Mouse (Mus musculus) liver, embryonic 13.5 days (tissue): ENCODE results near the gene 4930558C23Rik. TPM values are rescaled to one million over a fixed set of nuclear protein-coding genes. Genes with fewer than 3 reads are reported as not detected.
"Not testable (repeated sequence)": the region's sequence is repeated elsewhere in the genome, so short reads cannot be mapped to it uniquely, and the experiment has no call there.

Experiments used
- ATAC-seq: fragments of 200-750 bp; cut with Nextera tagmentation; 2 replicates; pipeline ENCODE4 v1.8.0; 2017; ENCODE audit warnings: low read depth, mild to moderate bottlenecking, moderate number of reproducible peaks, moderate library complexity
- DNase-seq: peaks from one replicate; pipeline ENCODE4 v3.0.0; 2022
- H3K27ac ChIP-seq: fragments of 300-500 bp; sonication (generic); 2 replicates; pipeline ENCODE4 v1.5.1; 2015; ENCODE audit warnings: moderate library complexity, mild to moderate bottlenecking, inconsistent platforms
- H3K27me3 ChIP-seq: fragments of 300-500 bp; sonication (generic); 2 replicates; pipeline ENCODE4 v1.6.1; 2015; ENCODE audit warnings: mild to moderate bottlenecking, inconsistent platforms
- H3K36me3 ChIP-seq: fragments of 300-500 bp; sonication (generic); 2 replicates; pipeline ENCODE4 v1.6.1; 2015; ENCODE audit warnings: mild to moderate bottlenecking, inconsistent platforms
- H3K4me1 ChIP-seq: fragments of 300-500 bp; sonication (generic); replicated peaks from 2 replicates; pipeline ENCODE4 v1.6.1; 2015; ENCODE audit warnings: inconsistent platforms
- H3K4me2 ChIP-seq: fragments of 300-500 bp; sonication (generic); 2 replicates; pipeline ENCODE4 v1.6.1; 2015; ENCODE audit warnings: inconsistent platforms, mild to moderate bottlenecking, moderate library complexity
- H3K4me3 ChIP-seq: fragments of 300-500 bp; sonication (generic); replicated peaks from 2 replicates; pipeline ENCODE4 v1.5.1; 2015; ENCODE audit warnings: mild to moderate bottlenecking, inconsistent platforms
- H3K9ac ChIP-seq: fragments of 300-500 bp; sonication (generic); 2 replicates; pipeline ENCODE4 v1.6.1; 2015; ENCODE audit warnings: mild to moderate bottlenecking, inconsistent platforms
- H3K9me3 ChIP-seq: fragments of 300-500 bp; sonication (generic); replicated peaks from 2 replicates; pipeline ENCODE4 v1.6.1; 2016; ENCODE audit warnings: inconsistent platforms
- WGBS: fragments of 180-500 bp; shearing (Covaris S2); methylation state at CpG from one replicate; pipeline ENCODE4 v1.1.7; 2015; ENCODE audit not compliant: insufficient replicate concordance; 5-methylcytosine and 5-hydroxymethylcytosine counted together
- polyA plus RNA-seq: library from polyadenylated mRNA; unstranded; fragments of >200 nt; fragmentation: Nextera tagmentation; extraction: Ambion mirVana; gene quantifications from 2 replicates; pipeline ENCODE4 v1.2.1, GENCODE M21; 2015

4930558C23Rik gene
- polyA plus RNA-seq, result not detected in 2 replicates

DNA sequence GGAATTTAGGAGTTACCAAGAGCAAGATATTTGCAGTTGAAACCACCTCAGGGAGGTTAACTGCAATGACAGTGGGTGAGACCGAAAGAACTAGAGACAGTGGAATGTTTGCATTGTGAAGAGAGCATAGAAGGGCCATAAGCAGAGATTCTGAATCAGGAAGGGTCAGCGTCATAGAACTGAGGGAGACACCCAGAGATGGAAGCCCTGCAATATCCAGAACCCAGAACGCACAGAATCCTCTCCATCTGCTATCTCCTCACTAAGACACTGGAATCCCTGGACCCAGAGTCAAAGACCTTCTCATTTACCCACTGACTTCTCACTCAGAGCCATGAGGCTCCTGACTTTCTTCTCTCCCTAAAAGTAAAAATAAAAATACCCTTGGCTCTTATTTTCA is at the start of gene 4930558C23Rik:
Gene 4930558C23Rik (minus strand): TSS at position 101 of the 400 bp plus-strand sequence.
- Histone ChIP-seq H3K36me3 (no peaks in the 10 kb centered on the region), H3K27ac (no peak within 1 kb of the TSS), H3K4me2 (no peak within 1 kb of the TSS), H3K4me3 (no peak within 1 kb of the TSS), H3K27me3 (no peaks in the 10 kb centered on the region), H3K9ac (no peak within 1 kb of the TSS), H3K9me3 (no peaks in the 10 kb centered on the region), H3K4me1 (no peaks in the 10 kb centered on the region)
- no peak for DNase-seq
- ATAC-seq, result no peak
- 77% methylated on average over 3 of the region's 3 CpGs for WGBS

DNA sequence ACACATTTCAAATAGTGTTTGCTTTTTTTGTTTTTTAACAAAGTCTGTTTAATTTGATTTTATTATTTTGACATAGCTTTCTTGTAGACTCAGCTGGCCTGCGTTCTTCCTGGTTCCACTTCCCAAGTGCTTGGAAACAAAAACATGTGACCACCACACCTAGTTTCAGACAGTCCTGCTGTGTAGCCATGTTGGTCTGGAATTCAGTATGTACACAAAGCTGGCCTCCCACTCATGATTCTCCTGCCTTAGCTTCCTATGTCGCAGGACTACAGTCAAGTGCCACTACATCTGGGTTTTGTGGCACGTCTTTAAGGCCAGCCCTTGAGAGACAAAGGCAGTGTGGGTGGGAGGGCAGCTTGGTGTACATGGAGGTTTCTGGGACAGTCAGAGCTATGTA is 48.3 kb upstream of the 4930558C23Rik start:
- Histone ChIP-seq H3K9me3 (no peaks in the 10 kb centered on the region), H3K36me3 (peaks cover 51% of the 10 kb centered on the region), H3K9ac (no peak overlapping the region), H3K4me2 (no peak overlapping the region), H3K4me3 (no peak overlapping the region), H3K4me1 (peaks cover under 1% of the 10 kb centered on the region; the same call in 1 of the 2 replicates), H3K27ac (no peak overlapping the region), H3K27me3 (no peaks in the 10 kb centered on the region)
- ATAC-seq, result no peak
- WGBS, result 91% methylated on average over 3 of the region's 3 CpGs
- DNase-seq, result no peak

DNA sequence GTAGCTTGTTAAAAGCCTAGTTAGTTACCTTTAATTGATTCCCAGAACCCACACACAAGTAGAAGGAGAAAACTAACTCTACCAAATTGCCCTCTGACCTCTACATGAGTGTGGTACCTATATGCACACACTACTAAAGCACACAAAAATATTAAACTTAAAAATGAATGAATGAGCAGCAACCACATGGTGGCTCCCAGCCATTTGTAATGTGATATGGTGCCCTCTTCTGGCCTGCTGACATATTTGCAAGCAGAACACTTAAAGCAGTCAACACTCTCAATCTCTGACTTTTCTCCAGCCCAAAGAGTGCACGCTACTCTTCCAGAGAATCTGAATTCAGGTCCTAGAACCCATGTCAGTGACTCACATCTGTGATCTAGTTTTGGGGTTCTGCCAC is 47.8 kb upstream of the 4930558C23Rik start:
- 0 out of 2 replicates have a peak, but pooled peaks cover 5% of the 10 kb centered on the region for H3K4me1 ChIP-seq
- DNase-seq (peak; percentile 34), ATAC-seq (peak; percentile 26; the same call in 1 of the 2 replicates)
- H3K9ac ChIP-seq, result no peak overlapping the region
- no peak overlapping the region for H3K4me3 ChIP-seq
- no peak overlapping the region for H3K4me2 ChIP-seq
- WGBS, result 29% methylated on average over 1 of the region's 1 CpGs
- H3K27me3 ChIP-seq, result no peaks in the 10 kb centered on the region
- no peak overlapping the region for H3K27ac ChIP-seq
- peaks cover 51% of the 10 kb centered on the region for H3K36me3 ChIP-seq
- no peaks in the 10 kb centered on the region for H3K9me3 ChIP-seq

DNA sequence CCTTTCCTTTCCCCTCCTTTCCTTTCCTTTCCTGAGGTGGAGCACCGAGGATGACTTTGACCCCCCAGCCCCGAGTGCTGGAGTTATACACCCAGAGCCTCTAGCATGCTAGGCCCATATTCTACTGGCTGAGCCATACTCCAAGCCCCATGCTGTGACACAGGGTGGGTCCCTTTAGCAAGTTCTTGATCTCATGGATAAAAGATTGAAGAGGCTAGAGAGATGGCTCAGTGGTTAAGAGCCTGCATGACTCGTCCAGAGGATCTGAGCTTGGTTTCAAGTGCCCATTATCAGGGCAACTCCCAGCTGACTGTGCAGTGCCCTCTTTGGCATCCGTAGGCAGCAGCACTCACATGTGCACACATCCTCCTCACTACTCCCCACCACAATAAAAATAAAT is 42.7 kb upstream of the 4930558C23Rik start:
- H3K27ac ChIP-seq, result no peak overlapping the region
- ATAC-seq (no peak), DNase-seq (no peak)
- H3K36me3 ChIP-seq, result peaks cover 22% of the 10 kb centered on the region
- no peak overlapping the region for H3K4me3 ChIP-seq
- H3K9me3 ChIP-seq, result no peaks in the 10 kb centered on the region
- H3K9ac ChIP-seq, result no peak overlapping the region
- H3K4me1 ChIP-seq, result peaks cover 17% of the 10 kb centered on the region
- WGBS, result 60% methylated on average over 4 of the region's 4 CpGs
- H3K27me3 ChIP-seq, result no peaks in the 10 kb centered on the region
- no peak overlapping the region for H3K4me2 ChIP-seq

DNA sequence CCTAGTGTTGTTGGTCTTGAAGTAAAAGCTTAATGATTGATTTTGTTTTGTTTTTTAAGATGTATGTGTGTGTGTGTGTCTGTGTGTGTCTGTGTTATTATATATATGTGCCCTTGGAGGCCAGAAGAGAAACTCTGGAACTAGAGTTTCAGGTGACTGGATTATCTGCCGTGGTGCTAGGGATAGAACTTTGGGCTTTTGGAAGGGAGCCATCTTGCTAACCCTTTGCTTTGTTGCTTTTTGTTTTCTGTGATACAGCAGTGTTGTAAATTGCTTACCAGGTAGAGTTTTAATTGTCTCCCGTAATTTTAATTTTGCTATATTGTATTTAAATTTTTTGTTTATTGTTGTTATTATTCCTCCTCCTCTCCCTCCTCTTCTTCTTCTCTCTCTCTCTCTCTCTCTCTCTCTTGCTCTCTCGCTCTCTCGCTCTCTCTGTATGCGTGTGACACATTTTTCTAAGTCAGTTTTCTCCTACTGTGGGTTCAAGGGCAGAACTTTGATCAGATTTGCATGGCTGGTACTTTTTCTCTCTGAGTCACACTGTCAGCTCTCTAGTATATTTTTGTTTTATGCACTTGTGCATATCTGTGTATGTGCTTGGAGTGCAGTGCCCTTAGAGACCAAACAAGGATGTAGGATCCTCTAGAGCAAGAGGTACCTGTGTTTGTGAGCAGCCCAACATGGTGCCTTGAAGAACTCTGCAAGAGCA is 39.9 kb upstream of the 4930558C23Rik start:
- ATAC-seq, result no peak
- Histone ChIP-seq H3K9ac (no peak overlapping the region), H3K4me2 (no peak overlapping the region), H3K27ac (no peak overlapping the region), H3K27me3 (no peaks in the 10 kb centered on the region), H3K9me3 (no peaks in the 10 kb centered on the region), H3K4me1 (peaks cover 28% of the 10 kb centered on the region), H3K36me3 (peaks cover 24% of the 10 kb centered on the region), H3K4me3 (no peak overlapping the region)
- WGBS, result 79% methylated on average over 5 of the region's 5 CpGs
- no peak for DNase-seq

DNA sequence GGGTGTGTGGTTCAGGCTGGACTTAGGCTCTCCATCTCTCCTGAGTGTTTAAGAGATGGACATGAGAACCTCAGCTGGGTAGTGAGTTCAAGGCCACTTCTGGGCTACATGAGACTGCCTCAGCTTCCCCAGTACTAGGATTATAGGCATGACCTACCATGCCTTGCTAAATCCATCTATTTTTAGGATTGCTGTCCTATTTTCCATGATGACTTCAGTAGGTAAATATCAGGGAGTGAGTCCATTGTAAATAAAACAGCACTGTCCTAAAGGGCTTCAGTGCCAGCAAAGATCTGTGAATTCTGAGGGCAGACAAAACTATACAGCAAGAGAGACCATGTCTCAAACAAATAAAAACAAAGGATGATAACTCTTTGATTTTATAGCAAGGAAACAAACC is 37.0 kb upstream of the 4930558C23Rik start:
- Histone ChIP-seq H3K4me2 (no peak overlapping the region), H3K9me3 (no peaks in the 10 kb centered on the region), H3K36me3 (peaks cover 25% of the 10 kb centered on the region), H3K4me3 (no peak overlapping the region), H3K27ac (0 out of 2 replicates have a peak overlapping the region, but pooled peaks have one; percentile 19), H3K4me1 (peaks cover 35% of the 10 kb centered on the region), H3K27me3 (no peaks in the 10 kb centered on the region), H3K9ac (no peak overlapping the region)
- no peak for ATAC-seq
- no peak for DNase-seq

DNA sequence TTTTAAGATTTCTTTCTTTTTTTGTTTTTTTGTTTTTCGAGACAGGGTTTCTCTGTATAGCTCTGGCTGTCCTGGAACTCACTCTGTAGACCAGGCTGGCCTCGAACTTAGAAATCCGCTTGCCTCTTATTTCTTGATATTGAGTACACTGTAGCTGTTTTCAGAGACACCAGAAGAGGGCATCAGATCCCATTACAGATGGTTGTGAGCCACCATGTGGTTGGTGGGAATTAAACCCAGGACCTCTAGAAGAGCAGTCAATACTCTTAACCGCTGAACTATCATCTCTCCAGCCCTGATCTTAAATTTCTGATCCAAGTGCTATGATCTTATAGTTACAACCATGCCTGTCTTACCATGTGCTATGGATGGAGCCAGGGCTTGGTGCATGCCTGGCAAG is 36.0 kb upstream of the 4930558C23Rik start:
- not testable (repeated sequence) for H3K27me3 ChIP-seq, H3K9me3 ChIP-seq, ATAC-seq, H3K4me3 ChIP-seq, H3K9ac ChIP-seq, DNase-seq, H3K4me2 ChIP-seq, H3K27ac ChIP-seq
- WGBS, result 89% methylated on average over 4 of the region's 4 CpGs
- H3K4me1 ChIP-seq, result peaks cover 34% of the 10 kb centered on the region
- H3K36me3 ChIP-seq, result peaks cover 25% of the 10 kb centered on the region

DNA sequence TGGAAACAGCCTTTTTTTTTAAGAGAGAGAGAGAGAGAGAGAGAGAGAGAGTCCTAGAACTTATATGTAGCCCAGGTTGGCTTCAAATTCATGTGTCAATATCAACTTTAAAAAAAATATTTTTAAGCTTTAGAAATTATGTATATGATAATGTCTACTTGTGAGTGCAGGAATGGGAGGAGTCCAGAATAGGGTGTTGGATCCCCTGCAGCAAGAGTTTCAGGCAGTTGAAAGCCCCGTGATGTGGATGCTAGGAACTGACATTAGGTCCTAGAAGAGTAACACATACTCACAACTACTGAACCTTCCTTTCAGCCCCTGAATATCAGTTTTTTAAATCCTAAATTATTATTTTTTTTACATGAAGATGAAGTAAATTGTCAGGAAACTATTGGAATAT is 32.9 kb upstream of the 4930558C23Rik start:
- Histone ChIP-seq H3K4me1 (peaks cover 34% of the 10 kb centered on the region), H3K36me3 (peaks cover 22% of the 10 kb centered on the region), H3K27ac (no peak overlapping the region), H3K4me3 (peak overlapping the region; percentile 90), H3K27me3 (no peaks in the 10 kb centered on the region), H3K9me3 (no peaks in the 10 kb centered on the region), H3K4me2 (peak overlapping the region; percentile 74), H3K9ac (peak overlapping the region; percentile 93)
- 40% methylated on average over 1 of the region's 1 CpGs for WGBS
- DNase-seq (no peak), ATAC-seq (no peak)

DNA sequence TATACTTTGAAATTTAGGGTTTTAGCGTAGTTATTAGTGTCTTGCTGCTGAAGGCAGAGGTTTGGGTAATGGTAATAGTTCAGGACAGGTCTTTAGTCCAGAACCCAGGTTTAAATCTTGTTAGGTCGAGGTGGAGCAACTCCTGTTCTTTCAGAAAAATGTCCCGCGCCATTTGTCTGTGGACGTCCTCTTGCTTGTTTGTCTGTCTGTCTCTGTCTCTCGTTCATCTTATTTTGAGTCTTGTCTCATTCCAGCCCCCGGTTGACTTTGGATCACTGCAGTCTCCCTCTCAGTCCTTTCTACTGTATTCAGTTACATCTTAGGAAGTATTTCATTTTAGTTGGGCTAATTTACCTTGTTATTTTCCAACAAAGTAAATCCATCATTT is 32.3 kb upstream of the 4930558C23Rik start:
- H3K9me3 ChIP-seq, result no peaks in the 10 kb centered on the region
- DNase-seq (peak; percentile 13), ATAC-seq (no peak)
- H3K4me2 ChIP-seq, result peak overlapping the region; percentile 74
- H3K4me1 ChIP-seq, result peaks cover 34% of the 10 kb centered on the region
- 1% methylated on average over 7 of the region's 7 CpGs for WGBS
- peak overlapping the region; percentile 90 for H3K4me3 ChIP-seq
- H3K27ac ChIP-seq, result peak overlapping the region; percentile 95
- peak overlapping the region; percentile 93 for H3K9ac ChIP-seq
- peaks cover 22% of the 10 kb centered on the region for H3K36me3 ChIP-seq
- no peaks in the 10 kb centered on the region for H3K27me3 ChIP-seq

DNA sequence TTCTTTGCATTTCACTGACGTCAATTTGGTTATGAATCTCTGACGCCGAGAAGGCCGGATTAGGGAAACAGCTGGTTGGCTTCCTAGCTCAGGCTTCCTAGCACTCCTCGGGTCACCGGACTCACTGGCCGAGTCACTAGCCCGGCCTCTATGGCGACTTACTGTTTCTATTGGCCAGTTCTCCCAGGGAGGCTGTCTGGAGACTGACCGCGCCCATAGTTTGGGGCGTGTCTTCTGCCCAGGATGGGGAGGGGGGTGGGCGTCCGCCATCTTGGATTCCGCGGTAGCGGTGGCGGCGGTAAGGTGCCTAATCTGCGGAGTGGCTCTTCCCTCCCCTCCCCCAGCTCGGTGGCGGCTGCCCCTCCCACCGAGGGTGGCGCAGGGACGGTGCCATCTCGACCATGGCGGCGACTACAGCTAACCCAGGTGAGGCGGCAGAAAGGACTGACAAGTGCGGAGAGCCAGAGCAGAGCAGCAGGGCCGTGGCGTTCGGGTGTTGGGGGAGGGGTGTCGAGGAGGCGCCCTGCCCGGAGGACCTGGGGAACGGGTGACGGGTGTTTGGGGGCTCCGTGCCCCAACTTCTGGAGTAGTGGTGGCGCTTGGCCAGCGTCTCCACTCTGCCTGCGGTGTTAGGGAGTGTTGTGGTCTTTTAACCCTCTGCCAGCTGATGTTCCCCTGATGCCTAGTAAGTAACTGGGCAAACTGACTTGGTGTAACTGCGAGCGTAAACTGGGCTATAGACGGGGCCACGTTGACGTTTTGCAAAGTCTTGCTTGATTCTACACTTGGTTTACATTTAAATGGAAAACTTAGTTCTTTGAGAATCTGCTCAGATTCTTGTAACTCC is 31.7 kb upstream of the 4930558C23Rik start, which contains the start of gene Arnt:
Gene Arnt (plus strand): TSS at position 253 of the 847 bp plus-strand sequence.
- DNase-seq, result peak; percentile 93
- Histone ChIP-seq H3K4me1 (peaks cover 29% of the 10 kb centered on the region), H3K36me3 (peaks cover 18% of the 10 kb centered on the region), H3K27ac (peak within 1 kb of the TSS; percentile 95), H3K27me3 (peaks cover 2% of the 10 kb centered on the region; the same call in 1 of the 2 replicates), H3K4me2 (peak within 1 kb of the TSS; percentile 74), H3K4me3 (peak within 1 kb of the TSS; percentile 90), H3K9ac (peak within 1 kb of the TSS; percentile 93), H3K9me3 (no peaks in the 10 kb centered on the region)
- under 1% methylated on average over 47 of the region's 47 CpGs for WGBS
- peak; percentile 99 for ATAC-seq

DNA sequence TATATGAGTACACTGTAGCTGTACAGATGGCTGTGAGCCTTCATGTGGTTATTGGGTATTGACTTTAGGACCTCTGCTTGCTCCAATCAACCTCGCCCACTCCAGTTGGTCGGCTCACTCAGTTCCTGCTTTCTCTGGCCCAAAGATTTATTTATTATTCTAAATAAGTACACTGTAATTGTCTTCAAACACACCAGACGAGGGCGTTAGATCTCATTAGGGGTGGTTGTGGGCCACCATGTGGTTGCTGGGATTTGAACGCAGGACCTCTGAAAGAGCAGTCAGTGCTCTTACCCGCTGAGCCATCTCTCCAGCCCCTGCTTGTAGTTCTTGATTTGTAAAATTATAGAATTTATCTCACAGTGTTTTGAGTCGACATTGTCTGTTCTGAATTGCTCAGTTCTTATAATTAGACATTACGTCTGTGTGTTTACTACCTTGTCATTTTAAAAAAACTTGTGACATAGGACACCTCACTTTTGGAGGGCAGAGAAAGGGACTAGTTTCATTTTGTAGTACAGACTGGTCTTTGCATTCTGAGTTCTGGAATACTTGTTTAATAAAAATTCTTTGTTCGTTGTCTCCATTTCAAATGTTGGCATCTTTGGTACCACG is 30.8 kb upstream of the 4930558C23Rik start:
- peak overlapping the region; percentile 65 for H3K27ac ChIP-seq
- H3K4me1 ChIP-seq, result peaks cover 24% of the 10 kb centered on the region
- peak overlapping the region; percentile 56; the same call in 1 of the 2 replicates for H3K9ac ChIP-seq
- WGBS, result 64% methylated on average over 10 of the region's 10 CpGs
- H3K9me3 ChIP-seq, result no peaks in the 10 kb centered on the region
- peak overlapping the region; percentile 74 for H3K4me2 ChIP-seq
- peaks cover 12% of the 10 kb centered on the region for H3K36me3 ChIP-seq
- H3K4me3 ChIP-seq, result peak overlapping the region; percentile 90
- peaks cover 8% of the 10 kb centered on the region; the same call in 1 of the 2 replicates for H3K27me3 ChIP-seq
- DNase-seq (no peak), ATAC-seq (no peak)
